Comparison of ENCODE assay signal across 10 mouse cellular contexts in genomic region chr12:18514616-18515015, GRCm38 (mm10). TPM values are rescaled to one million over a fixed set of nuclear protein-coding genes. Genes with fewer than 3 reads are reported as not detected.
DNase-seq lines count a peak whose midpoint lies in the region; ATAC-seq and TF ChIP-seq lines count a peak whose summit lies in the region.
"Not testable (repeated sequence)": the region's sequence is repeated elsewhere in the genome, so short reads cannot be mapped to it uniquely, and the experiment has no call there.
"Had no signal": no experiment of that assay in that cellular context is flagged by ENCODE, and none has a peak within 500 bp of the region (broad histone marks: within the 10 kb centered on the region; RNA-seq: fewer than 3 reads in every experiment).

No protein-coding gene starts in this region.

- H3K36me3 ChIP-seq in embryonic facial prominence, embryonic 10.5 days (replicated peaks); forebrain, embryonic 15.5 days; heart, postnatal 0 days (replicated peaks; ENCODE audit: control insufficient read depth, insufficient read depth, low read length); intestine, postnatal 0 days (ENCODE audit: control insufficient read depth, insufficient read depth); limb, embryonic 14.5 days (ENCODE audit: control insufficient read depth, insufficient read depth, low read length); lung, embryonic 15.5 days; neural tube, embryonic 12.5 days: not testable (repeated sequence)

- WGBS in embryonic facial prominence, embryonic 10.5 days = 5% methylated on average over 51 of the region's 52 CpGs
- WGBS in forebrain, embryonic 15.5 days = 6% methylated on average over 52 of the region's 52 CpGs
- 4% methylated on average over 44 of the region's 52 CpGs for WGBS in heart, postnatal 0 days
- WGBS in intestine, postnatal 0 days = 5% methylated on average over 49 of the region's 52 CpGs
- 7% methylated on average over 6 of the region's 52 CpGs for WGBS in limb, embryonic 14.5 days
- WGBS in lung, embryonic 15.5 days = under 1% methylated on average over 40 of the region's 52 CpGs
- 4% methylated on average over 52 of the region's 52 CpGs for WGBS in neural tube, embryonic 12.5 days

- not testable (repeated sequence) for H3K9ac ChIP-seq in forebrain, embryonic 15.5 days (replicated peaks); heart, postnatal 0 days (replicated peaks; ENCODE audit: low read depth, low read length)
- peak overlapping the region; percentile 22; the same call in 1 of the 2 replicates for H3K9ac ChIP-seq in intestine, postnatal 0 days (ENCODE audit: low read depth, low read length)
- peak overlapping the region; percentile 64 for H3K9ac ChIP-seq in limb, embryonic 14.5 days (ENCODE audit: low read depth, low read length, severe bottlenecking)
- peak overlapping the region; percentile 44 for H3K9ac ChIP-seq in lung, embryonic 15.5 days
- peak overlapping the region; percentile 38 for H3K9ac ChIP-seq in neural tube, embryonic 12.5 days

- peak overlapping the region; percentile 10; the same call in 1 of the 2 replicates for H3K4me2 ChIP-seq in forebrain, embryonic 15.5 days (replicated peaks)
- H3K4me2 ChIP-seq in heart, postnatal 0 days (ENCODE audit: low read depth, low read length) = peak overlapping the region; percentile 44
- H3K4me2 ChIP-seq in intestine, postnatal 0 days (replicated peaks; ENCODE audit: low read depth) = peak overlapping the region; percentile 69
- peak overlapping the region; percentile 45 for H3K4me2 ChIP-seq in limb, embryonic 14.5 days (replicated peaks; ENCODE audit: low read depth, low read length, severe bottlenecking)
- H3K4me2 ChIP-seq in lung, embryonic 15.5 days = peak overlapping the region; percentile 54
- H3K4me2 ChIP-seq in neural tube, embryonic 12.5 days (replicated peaks) = peak overlapping the region; percentile 59

- ATAC-seq in forebrain, embryonic 15.5 days (replicated peaks); heart, postnatal 0 days (ENCODE audit: insufficient read depth, low read depth); intestine, postnatal 0 days; limb, embryonic 14.5 days (ENCODE audit: low FRiP score, low read depth); lung, embryonic 15.5 days (ENCODE audit: borderline replicate concordance, extremely low read depth, low FRiP score, low TSS enrichment); neural tube, embryonic 12.5 days (ENCODE audit: low FRiP score, low read depth): not testable (repeated sequence)

- H3K9me3 ChIP-seq in embryonic facial prominence, embryonic 10.5 days = peaks cover 37% of the 10 kb centered on the region
- H3K9me3 ChIP-seq in forebrain, embryonic 15.5 days = peaks cover 15% of the 10 kb centered on the region
- H3K9me3 ChIP-seq in heart, postnatal 0 days (replicated peaks; ENCODE audit: control insufficient read depth, low read length); intestine, postnatal 0 days (ENCODE audit: control insufficient read depth); limb, embryonic 14.5 days (ENCODE audit: control insufficient read depth, low read length); lung, embryonic 15.5 days: not testable (repeated sequence)
- peaks cover 16% of the 10 kb centered on the region for H3K9me3 ChIP-seq in neural tube, embryonic 12.5 days

- H3K27me3 ChIP-seq in embryonic facial prominence, embryonic 10.5 days (replicated peaks; ENCODE audit: low read depth, poor library complexity, severe bottlenecking); forebrain, embryonic 15.5 days; heart, postnatal 0 days (ENCODE audit: control insufficient read depth, insufficient read depth, low read length); intestine, postnatal 0 days (replicated peaks; ENCODE audit: control insufficient read depth, insufficient read depth, low read length); limb, embryonic 14.5 days (ENCODE audit: control insufficient read depth, insufficient read depth, low read length); lung, embryonic 15.5 days; neural tube, embryonic 12.5 days (replicated peaks): not testable (repeated sequence)

- not testable (repeated sequence) for TF ChIP-seq EP300 in heart, postnatal 0 days (IDR thresholded peaks at IDR 0.05; ENCODE audit: low read depth)

- peak overlapping the region; percentile 72 for H3K27ac ChIP-seq in embryonic facial prominence, embryonic 10.5 days (replicated peaks)
- H3K27ac ChIP-seq in forebrain, embryonic 15.5 days (replicated peaks); heart, postnatal 0 days (ENCODE audit: low read depth); intestine, postnatal 0 days (ENCODE audit: low read depth, low read length); limb, embryonic 14.5 days (replicated peaks; ENCODE audit: low read depth, low read length); lung, embryonic 15.5 days; neural tube, embryonic 12.5 days: not testable (repeated sequence)

- peak overlapping the region; percentile 61 for H3K4me3 ChIP-seq in embryonic facial prominence, embryonic 10.5 days
- H3K4me3 ChIP-seq in forebrain, embryonic 15.5 days = peak overlapping the region; percentile 34
- H3K4me3 ChIP-seq in heart, postnatal 0 days (ENCODE audit: low read depth, low read length) = peak overlapping the region; percentile 37
- peak overlapping the region; percentile 49 for H3K4me3 ChIP-seq in intestine, postnatal 0 days (ENCODE audit: low read depth, low read length)
- peak overlapping the region; percentile 45 for H3K4me3 ChIP-seq in limb, embryonic 14.5 days (replicated peaks; ENCODE audit: low read length)
- H3K4me3 ChIP-seq in lung, embryonic 15.5 days = peak overlapping the region; percentile 49
- H3K4me3 ChIP-seq in neural tube, embryonic 12.5 days = peak overlapping the region; percentile 42

- peak; percentile 31 for DNase-seq in embryonic facial prominence, embryonic 10.5 days (ENCODE audit: low spot score)
- DNase-seq in heart, postnatal 0 days (ENCODE audit: low spot score); limb, embryonic 14.5 days (ENCODE audit: low spot score): not testable (repeated sequence)

- TF ChIP-seq CTCF in heart, postnatal 0 days (IDR thresholded peaks at IDR 0.05; ENCODE audit: low read depth); intestine, postnatal 0 days (IDR thresholded peaks at IDR 0.05; ENCODE audit: low read depth): not testable (repeated sequence)

- TF ChIP-seq POLR2A in limb, embryonic 14.5 days (IDR thresholded peaks at IDR 0.05; ENCODE audit: borderline replicate concordance, extremely low read depth, insufficient read depth, insufficient read length) = not testable (repeated sequence)

- not testable (repeated sequence) for H3K4me1 ChIP-seq in embryonic facial prominence, embryonic 10.5 days; forebrain, embryonic 15.5 days; heart, postnatal 0 days (ENCODE audit: control insufficient read depth, insufficient read depth); intestine, postnatal 0 days (replicated peaks; ENCODE audit: control insufficient read depth, insufficient read depth, low read length); limb, embryonic 14.5 days (ENCODE audit: control insufficient read depth, insufficient read depth, low read length); lung, embryonic 15.5 days; neural tube, embryonic 12.5 days

RNA-seq across cellular contexts. Expression of gene 5730507C01Rik, which starts 0.3 kb away (rescaled TPM):
- polyA plus RNA-seq in embryonic facial prominence, embryonic 10.5 days (2016; fragmentation: Nextera tagmentation; extraction: Ambion mirVana) = 3.7 and 4.3 TPM in 2 replicates
- polyA plus RNA-seq in forebrain, embryonic 15.5 days (2015; fragmentation: Nextera tagmentation; extraction: Ambion mirVana) = 1.3 and 1.4 TPM in 2 replicates
- total RNA-seq in heart, postnatal 0 days (2014; rRNA removed; ENCODE audit: low replicate concordance) = not detected in 2 replicates
- 0.26 and 0.27 TPM in 2 replicates for polyA plus RNA-seq in heart, postnatal 0 days (2015; fragmentation: Nextera tagmentation; extraction: Ambion mirVana)
- polyA plus RNA-seq in intestine, postnatal 0 days (2015; fragmentation: Nextera tagmentation; extraction: Ambion mirVana) = 0.68 and 0.78 TPM in 2 replicates
- polyA plus RNA-seq in limb, embryonic 14.5 days (2012; rRNA removed) = 0.82 and 1.1 TPM in 2 replicates
- polyA plus RNA-seq in limb, embryonic 14.5 days (2014; fragmentation: Nextera tagmentation; extraction: Ambion mirVana) = 2.7 and 2.8 TPM in 2 replicates
- 2.5 and 2.9 TPM in 2 replicates for polyA plus RNA-seq in lung, embryonic 15.5 days (2015; fragmentation: Nextera tagmentation; extraction: Ambion mirVana)
- polyA plus RNA-seq in neural tube, embryonic 12.5 days (2016; fragmentation: Nextera tagmentation; extraction: Ambion mirVana) = 3.2 and 3.9 TPM in 2 replicates
- polyA plus RNA-seq: inflammation-experienced regulatory T-cells, adult 6 months; macrophage; spleen, adult 2 months had no signal

Comparison
In these comparisons a context has a peak if more than half of its experiments do, and no peak if none do; other contexts are left out.
1. H3K4me2 ChIP-seq: peak in every context shown above with its lines; median percentile 69 in intestine, postnatal 0 days; 59 in neural tube, embryonic 12.5 days; 54 in lung, embryonic 15.5 days; 45 in limb, embryonic 14.5 days; 44 in heart, postnatal 0 days; 10 in forebrain, embryonic 15.5 days.